Mouse (Mus musculus) liver, embryonic 11.5 days (tissue): ENCODE data around the gene Lxn. TPM values are rescaled to one million over a fixed set of nuclear protein-coding genes. Genes with fewer than 3 reads are reported as not detected.

Experiments used
- ATAC-seq: fragments of 200-750 bp; cut with Nextera tagmentation; replicated peaks from 2 replicates; pipeline ENCODE4 v1.8.0; 2017; ENCODE audit warnings: moderate number of reproducible peaks, mild to moderate bottlenecking, moderate TSS enrichment, moderate library complexity; ENCODE audit not compliant: low FRiP score
- DNase-seq: peaks from one replicate; pipeline ENCODE4 v3.0.0-alpha.2; 2017; ENCODE audit warnings: low spot score
- H3K27ac ChIP-seq: fragments of 300-500 bp; sonication (generic); 2 replicates; pipeline ENCODE4 v1.5.1; 2014; ENCODE audit warnings: mild to moderate bottlenecking, low read depth, low read length, control low read depth
- H3K27me3 ChIP-seq: fragments of 300-500 bp; sonication (generic); replicated peaks from 2 replicates; pipeline ENCODE4 v1.6.1; 2014; ENCODE audit warnings: low read length, mixed read lengths; ENCODE audit not compliant: control insufficient read depth, insufficient read depth
- H3K36me3 ChIP-seq: fragments of 300-500 bp; sonication (generic); 2 replicates; pipeline ENCODE4 v1.6.1; 2014; ENCODE audit warnings: mild to moderate bottlenecking, low read length, moderate library complexity, mixed read lengths; ENCODE audit not compliant: control insufficient read depth, insufficient read depth
- H3K4me1 ChIP-seq: fragments of 300-500 bp; sonication (generic); replicated peaks from 2 replicates; pipeline ENCODE4 v1.6.1; 2014; ENCODE audit warnings: low read length, mixed read lengths; ENCODE audit not compliant: control insufficient read depth, insufficient read depth
- H3K4me2 ChIP-seq: fragments of 300-500 bp; sonication (generic); 2 replicates; pipeline ENCODE4 v1.6.1; 2014; ENCODE audit warnings: mild to moderate bottlenecking, control low read depth, moderate library complexity
- H3K4me3 ChIP-seq: fragments of 300-500 bp; sonication (generic); 2 replicates; pipeline ENCODE4 v1.5.1; 2014; ENCODE audit warnings: low read depth, low read length, control low read depth
- H3K9ac ChIP-seq: fragments of 300-500 bp; sonication (generic); 2 replicates; pipeline ENCODE4 v1.6.1; 2014; ENCODE audit warnings: low read depth, low read length, control low read depth
- H3K9me3 ChIP-seq: fragments of 300-500 bp; sonication (generic); 2 replicates; pipeline ENCODE4 v1.6.1; 2016; ENCODE audit warnings: low read length, inconsistent platforms, mixed read lengths; ENCODE audit not compliant: control insufficient read depth
- WGBS: fragments of 180-500 bp; shearing (Covaris S2); extraction: QIAGEN DNeasy Blood & Tissue Kit; methylation state at CpG from one replicate; pipeline ENCODE4 v1.1.7; 2014; 5-methylcytosine and 5-hydroxymethylcytosine counted together
- polyA plus RNA-seq: library from polyadenylated mRNA; unstranded; fragments of >200 nt; fragmentation: Nextera tagmentation; extraction: Ambion mirVana; gene quantifications from 2 replicates; pipeline ENCODE4 v1.2.1, GENCODE M21; 2014

Gene Lxn
- 30.4 and 32.8 TPM in 2 replicates for polyA plus RNA-seq

- H3K27me3 ChIP-seq = no peaks in the 10 kb centered on the region
- H3K9me3 ChIP-seq = no peaks in the 10 kb centered on the region
- ATAC-seq = peak; percentile 87
- H3K4me3 ChIP-seq = peak within 1 kb of the TSS; percentile 67
- peak; percentile 76 for DNase-seq
- H3K4me2 ChIP-seq = peak within 1 kb of the TSS; percentile 87
- H3K4me1 ChIP-seq = no peaks in the 10 kb centered on the region; the same call in 1 of the 2 replicates
- peak within 1 kb of the TSS; percentile 67 for H3K9ac ChIP-seq
- H3K27ac ChIP-seq = peak within 1 kb of the TSS; percentile 48
- peaks cover 9% of the 10 kb centered on the region for H3K36me3 ChIP-seq
- 1% methylated on average over 42 of the region's 43 CpGs for WGBS
These were observed at the start of gene Lxn for GRCm38 (mm10) chr3:67463450-67464372. Gene Lxn (minus strand): TSS chr3:67463926.

GRCm38 (mm10) chr3:67512807-67513206 lies 49.1 kb upstream of the Lxn start:
- no peak for ATAC-seq
- 10% methylated on average over 5 of the region's 5 CpGs for WGBS
- H3K4me3 ChIP-seq = no peak overlapping the region

GRCm38 (mm10) chr3:67508216-67508892 lies 44.6 kb upstream of the Lxn start:
- no peak overlapping the region for H3K9ac ChIP-seq
- no peak overlapping the region for H3K27ac ChIP-seq
- DNase-seq (no peak), ATAC-seq (no peak)
- WGBS = 82% methylated on average over 10 of the region's 10 CpGs
- H3K36me3 ChIP-seq = no peaks in the 10 kb centered on the region
- H3K4me2 ChIP-seq = no peak overlapping the region
- no peaks in the 10 kb centered on the region for H3K27me3 ChIP-seq
- H3K9me3 ChIP-seq = no peaks in the 10 kb centered on the region
- no peaks in the 10 kb centered on the region for H3K4me1 ChIP-seq
- no peak overlapping the region for H3K4me3 ChIP-seq

More at GRCm38 (mm10) chr3:67512807-67513206, 49.1 kb upstream of the Lxn start:
- peak; percentile 38 for DNase-seq
- Histone ChIP-seq H3K4me1 (no peaks in the 10 kb centered on the region; the same call in 1 of the 2 replicates), H3K9me3 (no peaks in the 10 kb centered on the region), H3K9ac (no peak overlapping the region), H3K4me2 (no peak overlapping the region), H3K36me3 (no peaks in the 10 kb centered on the region), H3K27me3 (peaks cover 26% of the 10 kb centered on the region), H3K27ac (no peak overlapping the region)

- Histone ChIP-seq H3K27me3 (no peaks in the 10 kb centered on the region), H3K36me3 (no peaks in the 10 kb centered on the region), H3K9ac (no peak overlapping the region), H3K4me2 (no peak overlapping the region), H3K4me1 (no peaks in the 10 kb centered on the region), H3K27ac (no peak overlapping the region), H3K9me3 (no peaks in the 10 kb centered on the region), H3K4me3 (no peak overlapping the region)
- DNase-seq (no peak), ATAC-seq (no peak)
- WGBS = 77% methylated on average over 2 of the region's 2 CpGs
These were observed 41.6 kb upstream of the Lxn start for GRCm38 (mm10) chr3:67505286-67505685.

GRCm38 (mm10) chr3:67503878-67504277 lies 40.2 kb upstream of the Lxn start:
- Histone ChIP-seq H3K4me1 (no peaks in the 10 kb centered on the region), H3K27ac (no peak overlapping the region), H3K9me3 (no peaks in the 10 kb centered on the region), H3K9ac (no peak overlapping the region), H3K27me3 (no peaks in the 10 kb centered on the region), H3K36me3 (no peaks in the 10 kb centered on the region), H3K4me3 (no peak overlapping the region), H3K4me2 (no peak overlapping the region)
- ATAC-seq = no peak
- WGBS = 20% methylated on average over 3 of the region's 3 CpGs
- no peak for DNase-seq

- Histone ChIP-seq H3K27me3 (no peaks in the 10 kb centered on the region), H3K9ac (no peak overlapping the region), H3K4me2 (no peak overlapping the region), H3K4me1 (no peaks in the 10 kb centered on the region), H3K9me3 (no peaks in the 10 kb centered on the region), H3K27ac (no peak overlapping the region), H3K36me3 (no peaks in the 10 kb centered on the region), H3K4me3 (no peak overlapping the region)
- 77% methylated on average over 4 of the region's 4 CpGs for WGBS
- DNase-seq (no peak), ATAC-seq (no peak)
These were observed 35.7 kb upstream of the Lxn start for GRCm38 (mm10) chr3:67499406-67499791.

- no peak for DNase-seq
- Histone ChIP-seq H3K9me3 (no peaks in the 10 kb centered on the region), H3K27ac (no peak overlapping the region), H3K9ac (no peak overlapping the region), H3K27me3 (no peaks in the 10 kb centered on the region), H3K4me3 (no peak overlapping the region), H3K4me2 (no peak overlapping the region), H3K4me1 (no peaks in the 10 kb centered on the region), H3K36me3 (no peaks in the 10 kb centered on the region)
- peak; percentile 62 for ATAC-seq
- WGBS = 71% methylated on average over 8 of the region's 8 CpGs
These were observed 35.2 kb upstream of the Lxn start for GRCm38 (mm10) chr3:67498773-67499405.

GRCm38 (mm10) chr3:67497998-67498397 lies 34.3 kb upstream of the Lxn start:
- Histone ChIP-seq H3K9me3 (no peaks in the 10 kb centered on the region), H3K9ac (no peak overlapping the region), H3K4me1 (no peaks in the 10 kb centered on the region), H3K36me3 (no peaks in the 10 kb centered on the region), H3K27ac (no peak overlapping the region), H3K4me3 (no peak overlapping the region), H3K4me2 (no peak overlapping the region), H3K27me3 (no peaks in the 10 kb centered on the region)
- DNase-seq (no peak), ATAC-seq (no peak; the same call in 1 of the 2 replicates)
- 88% methylated on average over 2 of the region's 2 CpGs for WGBS
